Mouse (Mus musculus): ENCODE results near the gene Cox4i2.

Gene Cox4i2

GRCm38 (mm10) chr2:152800762-152801113 is 46.8 kb downstream of the Cox4i2 start:
- DNase-seq (ENCODE audit: low read depth, low spot score): no peak

DNA sequence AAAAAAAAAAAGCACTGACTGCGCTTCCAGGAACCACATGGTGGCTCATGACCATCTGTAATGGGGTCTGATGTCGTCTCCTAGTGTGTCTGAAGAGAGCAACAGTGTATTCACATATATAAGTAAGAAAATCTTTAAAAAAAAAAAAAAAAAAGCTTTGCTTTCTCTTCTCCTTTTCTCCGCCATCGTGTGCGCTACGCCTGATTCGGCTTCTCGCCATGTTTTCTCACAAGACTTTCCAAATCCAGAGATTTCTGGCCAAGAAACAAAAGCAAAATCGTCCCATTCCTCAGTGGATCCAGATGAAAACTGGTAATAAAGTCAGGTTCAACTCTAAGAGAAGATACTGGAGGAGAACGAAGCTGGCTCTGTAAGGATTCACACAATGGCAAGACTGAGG is 48.3 kb downstream of the Cox4i2 start:
- no peak for DNase-seq (ENCODE audit: low read depth, low spot score)

DNA sequence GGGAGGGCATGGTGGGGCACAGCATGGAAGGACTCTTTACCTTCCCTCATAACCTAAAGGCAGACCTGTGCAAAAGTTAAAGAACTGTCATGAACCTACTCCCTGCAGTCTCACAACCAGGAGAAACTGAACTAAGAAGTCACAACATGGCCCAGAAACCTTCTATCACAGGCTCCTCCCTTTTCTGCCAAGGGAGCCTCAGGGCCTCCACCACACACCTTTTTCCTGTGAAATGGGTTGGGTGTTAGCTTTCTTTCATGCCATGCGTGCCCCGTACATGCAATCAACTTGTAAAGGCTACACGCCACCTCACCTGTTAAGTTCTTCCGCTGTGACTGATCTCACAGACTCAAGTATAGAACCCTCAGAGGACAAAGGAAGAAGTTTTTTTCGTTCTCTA is 49.1 kb downstream of the Cox4i2 start:
- no peak for DNase-seq (ENCODE audit: low read depth, low spot score)

DNA sequence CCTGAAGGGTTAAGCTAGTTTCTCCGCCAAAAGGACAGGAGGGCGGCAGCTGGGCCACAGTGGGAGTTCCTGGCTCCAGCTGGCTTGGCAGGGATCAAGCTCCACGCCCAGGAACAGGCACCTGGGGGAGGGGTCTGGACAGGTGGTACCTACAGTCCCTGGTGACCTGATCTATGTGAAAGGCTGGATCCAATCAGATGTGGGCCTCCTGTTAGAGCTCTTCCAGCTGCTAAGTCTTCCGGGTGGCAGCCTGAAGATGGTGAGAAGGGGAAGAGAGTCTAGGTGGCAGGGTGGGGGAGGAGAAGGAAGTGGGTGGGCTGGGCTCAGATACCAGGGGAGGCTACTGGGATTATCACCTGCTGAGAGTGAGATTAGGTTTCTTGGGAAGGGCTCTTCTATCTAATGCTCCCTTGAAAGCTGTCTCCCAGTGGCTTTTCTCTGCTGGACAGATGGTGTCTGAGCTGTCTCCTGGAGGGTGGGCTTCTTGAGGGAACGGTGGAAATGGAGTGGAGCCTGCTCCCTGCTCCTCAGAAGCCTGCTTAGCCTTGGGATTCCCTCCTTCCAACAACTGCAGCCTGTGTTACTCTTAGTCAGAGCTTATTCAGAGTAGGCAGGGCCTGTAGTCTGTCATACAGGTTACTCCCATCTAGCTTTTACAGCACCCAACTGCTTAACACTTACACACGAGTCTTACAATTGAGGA is 50.6 kb downstream of the Cox4i2 start:
- DNase-seq (ENCODE audit: low read depth, low spot score): no peak

- DNase-seq (ENCODE audit: low read depth, low spot score): no peak
These were observed 51.1 kb downstream of the Cox4i2 start for GRCm38 (mm10) chr2:152805111-152805490.

DNA sequence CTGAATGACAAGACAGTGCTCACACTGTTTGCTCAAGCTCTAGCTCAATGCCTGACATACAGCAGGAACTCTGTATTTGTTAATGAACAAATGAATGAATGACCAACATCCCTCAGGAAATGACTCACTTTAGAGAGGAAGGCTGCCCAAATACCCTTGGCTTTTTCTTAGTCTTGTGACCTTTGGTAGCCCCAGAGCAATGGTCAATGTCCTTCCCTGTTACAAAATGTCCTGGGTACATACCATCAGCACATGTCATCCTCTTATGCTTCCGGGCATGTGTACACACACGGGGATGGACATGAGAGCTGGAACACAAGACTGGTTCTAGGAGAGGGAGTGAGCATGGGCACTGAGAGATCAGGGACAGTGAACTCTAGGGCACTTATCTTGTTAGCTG is 52.1 kb downstream of the Cox4i2 start:
- no peak for DNase-seq (ENCODE audit: low read depth, low spot score)

DNA sequence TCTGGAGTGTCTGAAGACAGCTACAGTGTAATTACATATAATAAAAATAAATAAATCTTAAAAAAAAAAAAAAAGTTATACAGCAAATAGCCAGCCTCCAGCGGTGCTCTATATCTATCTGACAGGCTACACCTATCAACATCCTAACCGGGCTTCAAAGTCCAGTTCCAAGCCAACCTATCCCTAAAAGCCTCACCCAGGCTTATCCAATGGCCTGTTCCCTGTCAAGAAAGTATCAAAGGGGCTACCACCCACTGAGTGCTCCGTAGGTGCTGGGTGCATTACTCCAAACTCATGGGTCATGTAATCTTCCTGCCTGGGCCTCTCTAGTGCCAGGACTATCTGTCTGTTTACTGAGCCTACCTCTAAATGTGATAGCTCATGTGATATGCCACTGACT is 54.2 kb downstream of the Cox4i2 start:
- DNase-seq (ENCODE audit: low read depth, low spot score): no peak

DNA sequence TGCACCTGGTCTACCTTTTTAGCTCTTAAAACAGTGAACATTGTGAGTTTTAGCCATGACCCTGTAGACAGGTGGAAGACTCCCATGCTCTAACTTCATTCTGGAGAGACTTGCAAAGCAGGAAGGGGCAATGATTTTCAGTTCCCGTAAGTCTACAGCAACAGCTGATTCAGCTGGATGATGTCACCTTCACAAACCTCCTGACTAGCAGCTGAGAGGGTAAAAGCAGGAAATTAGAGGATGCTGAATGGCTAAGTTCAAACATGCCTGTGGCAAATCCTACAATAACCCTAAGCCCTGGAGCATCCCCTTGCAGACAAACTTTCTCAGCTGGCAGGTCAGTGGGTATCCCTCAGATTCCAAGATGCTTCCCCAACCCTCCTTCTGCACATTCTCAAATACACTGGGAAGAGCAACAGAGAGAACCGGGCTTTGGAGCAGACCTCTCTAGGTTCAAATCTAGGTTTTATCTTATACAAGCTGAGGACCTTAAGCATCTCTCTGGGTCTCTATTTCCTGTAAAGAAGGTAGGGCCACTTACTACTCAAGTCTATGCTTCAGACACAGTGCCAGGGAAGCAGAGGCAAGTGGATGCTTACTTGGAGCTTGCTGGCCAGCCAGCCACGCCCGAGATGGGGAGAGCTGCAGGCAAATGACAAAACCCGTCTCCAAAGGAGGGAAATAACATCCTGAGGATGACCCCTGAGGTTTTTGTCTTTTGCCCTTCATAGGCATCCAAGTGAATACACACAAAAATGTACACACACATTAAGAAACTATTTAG is 56.4 kb downstream of the Cox4i2 start:
- no peak for DNase-seq (ENCODE audit: low read depth, low spot score)

DNA sequence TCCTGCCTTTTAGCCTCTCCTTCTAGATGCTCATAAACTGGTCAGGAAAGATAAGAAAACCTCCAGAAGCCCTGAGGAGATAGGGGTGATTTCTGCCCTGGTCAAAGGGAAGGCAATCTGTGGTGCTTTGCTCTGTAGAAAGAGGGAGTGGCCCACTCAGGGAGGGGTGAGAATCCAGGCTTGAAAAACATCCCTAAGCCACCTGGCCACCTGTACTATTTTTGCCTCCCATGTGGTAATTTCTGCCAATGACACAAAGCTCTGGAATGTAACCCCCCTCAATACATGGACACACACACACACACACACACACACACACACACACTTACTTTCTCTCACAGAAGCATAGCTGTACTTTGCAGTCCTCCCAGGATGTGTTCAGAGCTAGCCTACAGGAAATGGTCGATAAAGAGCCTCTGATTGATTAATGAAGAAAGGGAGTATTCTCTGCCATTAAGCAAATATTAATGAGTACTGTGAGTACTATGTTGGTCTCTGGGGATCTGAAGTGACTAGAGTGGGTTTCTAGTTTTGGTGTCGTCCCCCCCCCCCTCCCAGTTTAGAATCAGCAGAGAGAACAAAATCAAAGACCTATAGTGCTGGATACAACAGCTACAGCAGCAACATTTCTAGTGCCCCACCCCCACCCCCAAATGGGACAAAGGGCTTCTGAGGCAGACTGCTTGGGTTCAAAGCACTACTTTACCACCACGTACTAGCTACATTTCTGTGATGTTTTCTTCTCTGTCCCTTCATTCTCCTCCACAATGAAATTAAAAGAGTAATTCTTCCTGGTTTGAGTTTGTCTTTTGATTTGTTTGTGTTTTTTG is 57.6 kb downstream of the Cox4i2 start:
- DNase-seq (ENCODE audit: low read depth, low spot score): no peak

- DNase-seq (ENCODE audit: low read depth, low spot score): no peak
These were observed 59.3 kb downstream of the Cox4i2 start for GRCm38 (mm10) chr2:152813232-152813631.

DNA sequence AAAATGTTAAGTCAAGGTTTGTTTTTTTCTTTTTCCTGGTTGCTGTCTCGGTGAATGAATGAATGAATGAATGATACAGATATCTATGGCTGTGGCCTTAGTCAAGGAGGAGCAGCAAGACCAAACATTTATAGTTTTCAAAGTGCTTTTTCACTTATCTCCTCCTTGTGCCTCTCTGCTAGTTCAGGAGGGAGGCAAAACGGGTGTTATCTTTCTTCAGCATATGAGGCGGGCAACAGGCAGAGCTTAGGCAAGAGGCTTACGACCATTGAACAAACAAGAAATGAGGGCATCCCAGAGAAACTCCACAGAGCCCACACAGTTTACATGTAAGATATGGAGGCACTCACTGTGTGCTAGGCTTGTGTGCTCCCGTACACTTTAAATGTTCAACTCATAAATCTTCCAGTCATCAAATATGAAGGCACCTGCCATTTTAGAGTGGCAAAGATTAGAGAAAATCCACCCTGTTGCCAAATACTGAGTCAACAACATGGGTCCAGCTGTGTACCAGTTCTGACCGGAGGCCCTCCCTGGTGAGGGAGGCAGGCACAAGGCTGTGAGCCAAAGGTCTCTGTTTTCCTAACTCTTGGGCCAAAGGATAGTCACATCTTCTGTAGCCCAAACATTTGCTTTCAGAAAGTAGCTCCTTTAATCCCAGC is 60.4 kb downstream of the Cox4i2 start:
- no peak for DNase-seq (ENCODE audit: low read depth, low spot score)
